Mouse (Mus musculus): ENCODE measurements around the gene Gal3st2. TPM values are rescaled to one million over a fixed set of nuclear protein-coding genes. Genes with fewer than 3 reads are reported as not detected.
"Not testable (repeated sequence)": the region's sequence is repeated elsewhere in the genome, so short reads cannot be mapped to it uniquely, and the experiment has no call there.

The Gal3st2 gene
- total and polyA plus RNA-seq, 3 experiments: 0.65 to 1.0 (median 0.93) TPM

DNA sequence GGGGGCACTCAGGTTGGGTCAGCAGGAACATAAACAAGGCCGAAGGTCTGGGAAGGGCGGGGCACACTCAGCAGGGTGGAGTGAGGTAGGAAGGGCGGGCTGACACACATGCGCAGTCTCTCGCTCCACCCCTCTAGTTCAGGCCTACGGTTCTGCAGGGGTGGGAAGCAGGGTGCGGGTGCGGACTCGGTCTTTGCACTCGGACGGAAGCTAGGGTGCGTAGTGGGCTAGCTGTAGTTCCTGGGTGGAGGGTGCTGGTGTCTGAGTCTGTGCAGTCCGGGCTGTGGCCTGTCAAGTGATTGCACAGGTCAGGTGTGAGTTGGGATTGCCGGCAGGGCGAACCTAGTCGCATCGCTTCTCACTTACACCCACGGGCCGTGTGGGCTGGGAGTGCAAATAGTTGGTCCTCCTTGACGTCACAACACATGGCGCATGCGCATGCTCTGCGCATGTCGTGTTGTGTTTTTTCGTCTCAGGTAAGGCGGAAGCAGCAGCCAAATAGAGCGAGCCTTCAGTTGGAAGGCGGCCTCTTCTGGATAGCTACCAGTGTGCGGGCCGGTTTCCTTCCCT, 35.9 kb upstream of the Gal3st2 start:
- H3K36me3 ChIP-seq (ENCODE audit: control insufficient read depth, insufficient read depth, low read length): no peaks in the 10 kb centered on the region
- intact Hi-C loops (cut with DNase I): no loop called here
- H3K4me3 ChIP-seq: peak overlapping the region; percentile 65
- peaks cover 3% of the 10 kb centered on the region for H3K4me1 ChIP-seq (ENCODE audit: control insufficient read depth, insufficient read depth, low read length)
- WGBS: 1% methylated on average over 30 of the region's 30 CpGs
- H3K27me3 ChIP-seq (ENCODE audit: control insufficient read depth, insufficient read depth, low read length): no peaks in the 10 kb centered on the region
- H3K9ac ChIP-seq (ENCODE audit: low read depth, low read length): peak overlapping the region; percentile 67
- TF ChIP-seq POLR2A (IDR thresholded peaks at IDR 0.05; ENCODE audit: insufficient read depth, low read depth, low read length): peak; percentile 99
- TF ChIP-seq EP300 (IDR thresholded peaks at IDR 0.05; ENCODE audit: insufficient read depth, low read depth, low read length): peak; percentile 43; the same call in 1 of the 2 replicates
- TF ChIP-seq CTCF (IDR thresholded peaks at IDR 0.05): peak; percentile 39
- H3K79me2 ChIP-seq (replicated peaks; ENCODE audit: control insufficient read depth, insufficient read depth, low read length): no peaks in the 10 kb centered on the region
- peak; percentile 94 to 96 for DNase-seq
- H3K27ac ChIP-seq: peak overlapping the region; percentile 91

DNA sequence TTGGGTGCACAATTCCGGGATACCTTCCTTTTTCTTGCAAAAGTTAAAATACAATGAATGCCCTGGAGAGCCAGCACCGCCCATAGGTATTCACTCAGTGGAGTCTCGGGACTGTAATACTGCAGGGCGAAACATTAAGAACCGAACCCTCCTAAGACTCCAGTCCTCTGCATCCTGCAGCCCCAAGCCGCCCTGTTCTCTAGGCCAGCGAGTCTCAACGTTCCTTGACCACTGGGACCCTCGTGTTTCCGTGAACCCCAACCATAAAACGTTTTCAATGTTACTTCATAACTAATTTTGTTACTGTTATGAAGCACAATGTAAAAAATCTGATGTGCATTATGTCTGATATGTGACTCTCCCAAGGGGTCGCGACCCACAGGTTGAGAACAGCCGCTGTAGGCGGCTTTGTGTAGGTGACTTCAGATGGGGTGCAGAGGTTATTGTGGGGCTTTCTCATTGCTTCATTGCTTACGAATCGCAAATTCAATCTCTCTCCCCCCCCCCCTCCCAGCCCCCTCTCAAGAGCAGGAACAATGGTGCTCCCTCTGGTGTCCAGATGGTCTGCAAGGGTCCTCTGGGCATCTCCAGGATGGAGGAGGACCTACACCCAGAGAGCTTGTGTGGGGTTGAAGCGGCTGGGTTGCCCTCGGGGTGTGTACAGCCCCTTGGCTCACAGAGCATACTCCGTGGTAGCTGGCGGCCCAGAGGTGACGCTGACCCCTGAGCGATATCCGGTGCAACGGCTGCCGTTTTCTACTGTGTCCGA, 35.2 kb upstream of the Gal3st2 start:
- TF ChIP-seq CTCF (IDR thresholded peaks at IDR 0.05) (no peak), EP300 (IDR thresholded peaks at IDR 0.05; ENCODE audit: insufficient read depth, low read depth, low read length) (no peak), POLR2A (IDR thresholded peaks at IDR 0.05; ENCODE audit: insufficient read depth, low read depth, low read length) (no peak)
- intact Hi-C loops (cut with DNase I): no loop called here

GRCm38 (mm10) chr1:93826540-93826835, 34.6 kb upstream of the Gal3st2 start:
- Histone ChIP-seq H3K4me1 (ENCODE audit: control insufficient read depth, insufficient read depth, low read length) (peaks cover 3% of the 10 kb centered on the region), H3K4me3 (no peak overlapping the region)
- intact Hi-C loops (cut with DNase I): no loop called here

More for the DNA sequence above, 35.2 kb upstream of the Gal3st2 start:
- H3K36me3 ChIP-seq (ENCODE audit: control insufficient read depth, insufficient read depth, low read length): no peaks in the 10 kb centered on the region
- no peaks in the 10 kb centered on the region for H3K79me2 ChIP-seq (replicated peaks; ENCODE audit: control insufficient read depth, insufficient read depth, low read length)
- H3K27me3 ChIP-seq (ENCODE audit: control insufficient read depth, insufficient read depth, low read length): no peaks in the 10 kb centered on the region
- H3K27ac ChIP-seq: peak overlapping the region; percentile 91
- peaks cover 3% of the 10 kb centered on the region for H3K4me1 ChIP-seq (ENCODE audit: control insufficient read depth, insufficient read depth, low read length)
- peak overlapping the region; percentile 67 for H3K9ac ChIP-seq (ENCODE audit: low read depth, low read length)
- 44% methylated on average over 27 of the region's 27 CpGs for WGBS
- peak overlapping the region; percentile 65 for H3K4me3 ChIP-seq
- peak in 1 of 2 experiments; percentile 41 for DNase-seq

DNA sequence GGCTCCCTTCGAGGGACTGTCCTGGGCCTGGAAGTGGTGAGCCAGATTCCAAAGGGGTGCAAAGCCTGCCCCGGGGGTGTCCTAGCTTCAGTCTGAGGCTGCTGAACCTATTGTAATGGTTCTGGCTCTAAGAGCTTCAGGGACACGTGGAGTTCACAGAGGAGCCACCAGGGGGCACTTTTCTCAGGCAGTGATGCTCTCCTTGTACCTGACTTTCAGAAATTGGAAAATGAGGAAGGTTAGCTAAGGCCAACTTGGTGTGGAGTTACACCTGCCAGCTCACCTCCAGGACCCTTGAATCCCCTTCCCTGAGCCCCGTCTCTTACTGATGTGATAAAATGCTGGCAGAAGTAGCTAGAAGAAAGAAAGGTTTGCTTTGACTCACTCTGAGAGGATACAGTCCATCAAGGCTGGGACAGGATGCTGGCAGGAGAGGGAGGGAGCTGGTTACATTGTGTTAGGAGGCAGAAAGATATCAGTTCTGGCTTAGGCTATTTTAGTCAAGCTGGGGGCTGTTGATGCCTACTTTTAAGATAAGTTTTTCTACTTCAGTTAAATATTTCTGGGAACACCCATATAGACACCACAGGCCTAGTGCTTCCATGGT, 28.2 kb upstream of the Gal3st2 start:
- H3K4me1 ChIP-seq (ENCODE audit: control insufficient read depth, insufficient read depth, low read length); H3K27ac ChIP-seq; H3K4me3 ChIP-seq; H3K27me3 ChIP-seq (ENCODE audit: control insufficient read depth, insufficient read depth, low read length); H3K79me2 ChIP-seq (replicated peaks; ENCODE audit: control insufficient read depth, insufficient read depth, low read length); DNase-seq; H3K36me3 ChIP-seq (ENCODE audit: control insufficient read depth, insufficient read depth, low read length); H3K9ac ChIP-seq (ENCODE audit: low read depth, low read length): not testable (repeated sequence)
- 61% methylated on average over 3 of the region's 4 CpGs for WGBS
- intact Hi-C loops (cut with DNase I): loop anchor here (10.0 kb wide), 2 partner anchors 82 to 242 kb away; partner anchors contain the start of gene Gal3st2b
- TF ChIP-seq CTCF (IDR thresholded peaks at IDR 0.05): peak; percentile 52

More at GRCm38 (mm10) chr1:93826540-93826835, 34.6 kb upstream of the Gal3st2 start:
- DNase-seq: no peak
- H3K27ac ChIP-seq: no peak overlapping the region
- H3K79me2 ChIP-seq (replicated peaks; ENCODE audit: control insufficient read depth, insufficient read depth, low read length): no peaks in the 10 kb centered on the region
- no peaks in the 10 kb centered on the region for H3K36me3 ChIP-seq (ENCODE audit: control insufficient read depth, insufficient read depth, low read length)
- H3K9ac ChIP-seq (ENCODE audit: low read depth, low read length): no peak overlapping the region
- no peaks in the 10 kb centered on the region for H3K27me3 ChIP-seq (ENCODE audit: control insufficient read depth, insufficient read depth, low read length)
- 88% methylated on average over 9 of the region's 9 CpGs for WGBS
- TF ChIP-seq CTCF (IDR thresholded peaks at IDR 0.05) (no peak), POLR2A (IDR thresholded peaks at IDR 0.05; ENCODE audit: insufficient read depth, low read depth, low read length) (no peak), EP300 (IDR thresholded peaks at IDR 0.05; ENCODE audit: insufficient read depth, low read depth, low read length) (no peak)

- intact Hi-C loops (cut with DNase I): loop anchor here (10.0 kb wide), 2 partner anchors 80 to 240 kb away; partner anchors contain the start of gene Gal3st2b
Observed at GRCm38 (mm10) chr1:93834671-93835150, 26.4 kb upstream of the Gal3st2 start.

More at GRCm38 (mm10) chr1:93834671-93835150, 26.4 kb upstream of the Gal3st2 start:
- no peak overlapping the region for H3K9ac ChIP-seq (ENCODE audit: low read depth, low read length)
- no peak overlapping the region for H3K27ac ChIP-seq
- 84% methylated on average over 7 of the region's 7 CpGs for WGBS
- no peaks in the 10 kb centered on the region for H3K79me2 ChIP-seq (replicated peaks; ENCODE audit: control insufficient read depth, insufficient read depth, low read length)
- no peaks in the 10 kb centered on the region for H3K36me3 ChIP-seq (ENCODE audit: control insufficient read depth, insufficient read depth, low read length)
- no peak overlapping the region for H3K4me3 ChIP-seq
- TF ChIP-seq EP300 (IDR thresholded peaks at IDR 0.05; ENCODE audit: insufficient read depth, low read depth, low read length) (no peak), POLR2A (IDR thresholded peaks at IDR 0.05; ENCODE audit: insufficient read depth, low read depth, low read length) (no peak), CTCF (IDR thresholded peaks at IDR 0.05) (no peak)
- DNase-seq: no peak
- H3K4me1 ChIP-seq (ENCODE audit: control insufficient read depth, insufficient read depth, low read length): no peaks in the 10 kb centered on the region
- H3K27me3 ChIP-seq (ENCODE audit: control insufficient read depth, insufficient read depth, low read length): no peaks in the 10 kb centered on the region
